Mouse (Mus musculus): ENCODE data around the gene Phf7.

GRCm38 (mm10) chr14:31252091-31252490 is 974 bp upstream of the Phf7 start:
- no peak for TF ChIP-seq CTCF (conservative IDR thresholded peaks at IDR 0.05; ENCODE audit: insufficient read depth, insufficient read length, low read depth, low read length)
- TF ChIP-seq POLR2A (IDR thresholded peaks at IDR 0.05; ENCODE audit: low read depth, low read length), result no peak
